Mouse (Mus musculus) thymus, postnatal 4 days (tissue): ENCODE results near the gene Rasl11a.
A peak's percentile ranks its signal among the peaks of the same experiment; 100 is the strongest.
"Not testable (repeated sequence)": the region's sequence is repeated elsewhere in the genome, so short reads cannot be mapped to it uniquely, and the experiment has no call there.

Experiments used
- DNase-seq: peaks from one replicate; pipeline ENCODE4 v3.0.0; 2021

The Rasl11a gene

DNA sequence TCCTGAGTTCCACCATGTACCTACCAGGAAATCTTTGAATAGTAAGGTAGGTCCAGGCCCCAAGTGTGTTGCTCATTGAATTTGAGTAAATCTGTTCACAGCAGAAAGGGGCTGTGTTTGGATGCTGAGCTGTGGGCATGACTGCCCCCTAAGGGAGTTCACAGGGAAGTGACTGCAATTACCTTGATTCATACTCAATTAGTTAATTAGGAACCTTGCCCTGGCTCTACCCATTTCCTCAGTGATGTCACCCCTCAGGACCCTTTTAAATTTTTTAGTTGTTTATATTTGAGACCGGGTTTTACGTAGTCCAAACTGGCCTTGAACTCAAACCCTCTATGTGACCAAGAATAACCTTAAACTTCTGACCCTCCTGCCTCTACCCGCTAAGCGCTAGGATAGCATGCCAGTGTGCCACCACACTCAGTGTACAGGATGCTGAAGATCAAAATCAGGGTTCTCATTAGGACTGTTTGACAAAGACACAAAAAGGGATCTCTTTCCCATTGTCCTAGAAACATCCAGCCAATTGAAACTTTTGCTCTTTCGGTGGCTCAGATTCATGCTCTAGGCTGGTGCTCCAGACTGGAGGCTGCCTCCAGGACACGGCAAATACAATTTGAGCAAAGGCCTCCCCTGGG is 450 bp upstream of the Rasl11a start:
- no peak for DNase-seq

DNA sequence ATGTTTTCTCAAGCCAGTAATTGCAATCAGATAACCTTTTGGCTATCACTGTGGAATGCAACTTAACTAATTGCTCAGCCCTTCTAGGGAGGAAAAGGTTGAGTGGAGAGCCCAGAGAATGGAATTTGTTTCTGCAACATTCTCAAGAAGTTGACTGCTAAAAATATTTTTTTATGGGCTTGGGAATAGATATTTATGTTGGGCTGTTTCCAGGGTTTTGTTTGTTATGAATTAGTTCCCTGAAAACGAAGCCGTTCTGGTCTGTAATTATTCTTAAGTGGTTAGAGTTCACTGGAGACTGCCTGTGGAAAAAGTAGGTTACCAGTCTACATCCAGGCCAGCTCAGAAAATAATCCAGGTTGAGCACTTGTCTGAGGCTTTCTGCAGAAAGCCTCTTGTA is 1.6 kb downstream of the Rasl11a start:
- DNase-seq = no peak

DNA sequence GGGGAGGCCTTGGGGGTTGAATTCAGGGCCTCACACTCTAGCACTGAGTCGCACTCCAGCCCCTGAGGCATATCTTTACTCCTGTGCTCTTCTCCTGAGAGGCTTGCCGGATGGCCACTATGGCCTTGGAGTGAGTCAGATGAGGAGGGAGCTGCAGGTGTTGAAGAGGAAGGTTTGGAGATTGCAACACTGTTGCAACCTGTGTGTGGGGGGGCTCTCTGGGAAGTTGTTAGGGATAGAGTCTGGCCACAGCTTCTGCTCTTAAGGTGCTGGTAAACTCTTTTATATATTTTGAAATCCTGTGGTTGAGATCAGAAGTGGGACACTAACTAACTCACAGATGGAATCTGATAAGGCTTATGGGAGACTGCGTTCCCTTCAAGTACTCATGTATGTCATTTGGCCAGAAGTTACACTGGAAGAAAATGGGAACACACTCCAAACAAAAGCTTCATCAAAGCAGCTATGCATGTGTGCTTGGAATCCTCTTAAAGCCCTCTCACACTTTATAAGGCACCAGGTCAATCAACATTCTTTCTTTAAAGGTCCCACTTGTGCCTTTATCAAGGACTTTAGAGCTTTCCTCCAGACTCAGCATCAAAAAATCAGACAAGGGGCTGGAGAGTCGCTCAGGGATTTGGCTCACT is 4.2 kb downstream of the Rasl11a start:
- no peak for DNase-seq

DNA sequence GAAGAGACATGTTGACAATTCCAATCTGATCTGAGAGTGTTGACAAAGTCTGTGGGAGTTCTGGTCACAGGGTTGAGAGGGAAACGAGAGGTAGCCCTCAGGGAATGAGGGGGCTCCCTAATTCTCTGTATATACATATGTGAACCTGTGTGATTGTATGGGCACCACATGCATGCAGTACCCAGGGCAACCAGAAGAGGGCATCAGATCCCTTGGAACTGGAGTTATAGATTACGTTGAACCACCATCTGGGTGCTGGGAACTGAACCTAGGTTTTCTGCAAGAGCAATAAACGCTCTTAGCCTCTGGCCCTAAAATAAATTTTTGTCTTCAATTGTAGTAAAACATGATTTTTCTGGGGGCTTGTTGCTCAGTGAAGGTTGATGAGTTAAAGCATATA is 11.2 kb downstream of the Rasl11a start:
- DNase-seq = peak; percentile 18

DNA sequence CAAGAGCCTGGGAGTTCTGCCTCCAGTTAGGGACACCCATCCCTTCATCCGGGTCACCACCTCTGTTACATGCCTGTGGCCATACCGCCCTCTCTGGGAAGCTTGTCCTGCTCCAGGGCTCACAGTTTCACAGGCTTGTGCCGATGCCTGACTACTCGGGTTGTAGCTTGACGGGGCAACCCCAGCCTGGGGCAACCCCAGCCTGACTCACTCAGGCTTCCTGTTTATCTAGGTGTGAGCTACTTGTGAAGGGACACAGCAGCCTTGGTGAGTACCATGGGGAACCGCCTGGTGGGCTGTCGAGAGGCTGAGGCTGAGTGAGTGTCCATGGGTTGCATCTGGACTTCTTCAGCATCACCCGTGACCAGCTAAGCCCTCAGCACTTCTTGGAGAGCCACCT is 12.7 kb downstream of the Rasl11a start:
- no peak for DNase-seq

DNA sequence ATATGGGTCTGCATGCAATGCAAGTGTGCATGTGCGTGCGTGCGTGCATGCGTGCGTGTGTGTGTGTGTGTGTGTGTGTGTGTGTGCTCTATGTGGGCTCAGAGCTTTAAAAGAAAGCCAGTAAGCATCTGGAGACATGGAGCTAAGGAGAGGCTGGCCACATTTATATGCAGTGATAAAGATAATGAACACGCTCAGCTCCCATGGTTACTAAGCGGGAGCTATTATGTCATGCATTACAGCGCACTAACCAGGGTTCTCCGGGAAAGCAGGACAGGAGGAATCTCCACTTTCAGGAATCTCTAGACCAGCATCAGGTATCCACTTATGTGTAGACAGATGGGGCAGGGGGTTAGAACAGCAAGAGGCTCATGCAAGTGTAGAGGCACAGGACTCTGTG is 13.9 kb downstream of the Rasl11a start:
- DNase-seq = no peak

DNA sequence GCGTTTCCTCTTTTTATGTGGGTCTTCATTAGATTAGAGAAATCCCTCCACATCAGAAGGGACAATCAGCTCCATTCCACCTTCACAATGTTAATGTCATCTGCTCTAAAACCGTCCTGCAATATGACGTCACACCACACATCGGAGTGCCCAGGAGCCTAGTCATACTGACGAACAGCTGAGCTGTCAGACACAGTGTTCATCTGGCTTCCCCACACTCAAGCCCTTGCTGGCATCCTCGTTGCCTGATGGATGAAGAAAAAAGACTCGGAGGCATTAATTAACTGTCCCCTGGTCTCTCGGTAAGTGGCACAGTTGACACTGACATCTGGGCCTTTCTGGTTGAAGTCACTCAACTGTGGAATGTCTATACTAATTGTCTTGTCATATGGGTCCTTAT is 14.4 kb downstream of the Rasl11a start:
- DNase-seq = no peak

DNA sequence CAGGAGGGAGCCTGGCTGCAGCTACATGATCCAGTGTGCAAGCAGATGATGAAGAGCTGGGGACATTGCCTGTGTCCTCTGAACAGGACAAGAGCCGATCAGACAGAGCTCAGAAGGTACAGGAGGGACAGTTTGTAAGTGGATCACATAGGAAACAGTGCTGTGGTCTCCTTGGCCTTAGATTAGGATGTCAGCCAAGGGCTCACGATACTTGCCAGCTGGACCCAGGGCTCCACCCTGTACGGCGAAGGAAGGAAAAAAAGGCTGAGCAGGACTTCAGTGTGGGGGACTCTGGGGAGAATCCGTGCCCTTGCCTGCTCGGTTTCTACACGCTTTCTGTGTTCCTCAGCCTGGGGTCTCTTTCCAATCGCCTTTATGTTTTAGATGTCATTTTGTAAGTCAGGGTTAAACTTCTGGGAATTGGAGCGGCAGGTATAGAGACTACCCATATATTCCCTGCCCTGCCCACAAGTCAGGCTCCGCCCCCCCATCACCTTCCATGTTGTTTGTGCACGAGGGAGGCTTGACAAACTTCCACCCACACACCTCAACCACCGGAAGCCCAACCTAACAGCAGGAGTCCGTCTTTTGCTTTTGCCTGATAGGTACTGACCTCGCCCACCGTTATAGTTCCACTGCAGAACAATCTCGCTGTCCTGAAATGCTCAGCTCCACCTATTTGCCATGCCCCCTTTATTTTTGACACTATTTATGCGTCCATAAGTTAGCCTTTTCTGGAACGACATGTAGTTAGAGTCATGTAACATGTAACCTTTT is 15.5 kb downstream of the Rasl11a start:
- DNase-seq = no peak

DNA sequence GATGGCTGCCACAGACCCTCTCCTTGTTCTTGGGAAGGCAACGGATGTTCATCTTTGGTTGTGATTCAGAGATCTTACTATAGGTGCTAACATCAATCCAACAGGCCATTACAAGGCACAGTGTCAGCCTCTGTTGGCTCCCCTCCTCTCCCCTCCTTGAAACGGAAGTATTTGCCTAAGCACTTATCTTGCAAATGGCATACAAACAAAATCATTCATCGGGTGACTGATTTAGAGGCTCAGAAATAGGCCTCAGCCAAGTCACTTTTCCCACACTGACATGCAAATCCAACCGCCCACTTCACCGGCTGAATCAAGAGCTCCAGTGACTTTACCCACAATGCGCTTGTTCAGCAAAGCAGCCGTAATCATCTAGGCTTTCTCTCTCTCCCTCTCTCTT is 16.7 kb downstream of the Rasl11a start:
- DNase-seq = no peak

DNA sequence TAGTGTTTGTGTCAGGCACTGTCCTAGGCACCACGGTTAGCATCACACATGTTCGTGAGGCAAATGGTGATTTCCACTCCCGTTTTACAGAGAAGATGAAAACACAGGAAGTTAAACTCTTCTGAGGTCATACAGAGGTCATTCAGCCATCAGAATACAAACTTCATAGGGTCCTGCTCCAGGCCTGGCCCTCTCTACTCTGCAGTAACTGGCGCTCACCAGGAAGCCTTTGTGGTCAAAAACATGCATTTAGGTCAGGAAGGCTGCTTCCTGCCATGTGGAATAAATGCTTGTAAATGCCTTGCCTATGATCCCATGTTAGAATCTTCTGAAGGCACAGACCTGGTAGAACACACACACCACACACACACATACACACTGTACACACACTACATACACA is 20.6 kb downstream of the Rasl11a start:
- no peak for DNase-seq

DNA sequence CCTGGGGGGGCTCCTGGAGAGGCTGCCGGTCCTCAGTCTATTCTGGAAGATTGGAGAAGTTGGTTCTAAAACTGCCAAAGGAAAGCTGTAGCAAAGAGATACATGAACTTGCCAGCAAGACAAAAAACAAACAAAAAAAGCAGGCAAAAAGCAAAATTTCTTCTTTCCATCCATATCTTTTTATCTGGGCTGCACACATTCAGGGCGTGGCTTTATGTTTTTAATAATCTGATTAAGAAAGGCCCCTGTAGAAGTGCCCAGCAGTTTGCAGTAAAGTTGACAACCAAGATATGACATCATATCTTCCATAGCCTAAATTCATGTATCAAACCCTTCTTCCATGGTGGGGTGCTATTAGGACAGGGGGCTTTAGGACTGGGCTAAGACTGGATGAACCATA is 21.4 kb downstream of the Rasl11a start:
- no peak for DNase-seq

DNA sequence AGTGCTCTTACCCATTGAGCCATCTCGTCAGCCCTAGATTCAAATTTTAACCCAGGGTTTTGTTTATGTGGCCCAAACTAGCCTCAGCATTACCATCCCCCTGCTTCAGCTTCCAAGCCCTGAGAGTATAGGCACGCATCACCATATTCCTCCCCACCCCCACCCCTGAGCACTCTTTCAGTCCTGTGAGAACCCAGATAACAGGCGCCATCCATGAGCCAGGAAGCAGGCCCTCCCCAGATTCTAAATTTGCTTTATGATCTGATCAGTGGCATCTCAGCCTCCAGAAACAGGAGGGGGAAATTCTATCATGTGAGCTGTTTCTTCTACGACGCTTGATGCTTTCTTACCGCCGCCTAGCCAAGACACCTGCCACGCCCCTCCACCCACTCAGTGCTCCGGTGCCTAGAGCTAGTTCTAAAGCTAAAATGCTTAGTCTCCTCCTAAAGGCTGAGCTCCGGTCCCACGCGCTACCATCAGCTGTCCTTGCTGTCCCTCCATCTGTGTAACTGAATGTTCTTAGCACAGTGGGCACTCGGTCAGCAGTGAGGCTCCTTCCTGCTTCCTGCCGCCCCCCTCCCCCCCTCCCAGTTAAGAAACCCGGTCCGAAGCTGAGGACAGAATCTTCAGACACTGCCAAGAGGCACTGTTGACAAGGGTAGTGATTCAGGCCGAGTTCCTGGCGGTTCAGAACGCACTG is 22.5 kb downstream of the Rasl11a start:
- peak; percentile 75 for DNase-seq

DNA sequence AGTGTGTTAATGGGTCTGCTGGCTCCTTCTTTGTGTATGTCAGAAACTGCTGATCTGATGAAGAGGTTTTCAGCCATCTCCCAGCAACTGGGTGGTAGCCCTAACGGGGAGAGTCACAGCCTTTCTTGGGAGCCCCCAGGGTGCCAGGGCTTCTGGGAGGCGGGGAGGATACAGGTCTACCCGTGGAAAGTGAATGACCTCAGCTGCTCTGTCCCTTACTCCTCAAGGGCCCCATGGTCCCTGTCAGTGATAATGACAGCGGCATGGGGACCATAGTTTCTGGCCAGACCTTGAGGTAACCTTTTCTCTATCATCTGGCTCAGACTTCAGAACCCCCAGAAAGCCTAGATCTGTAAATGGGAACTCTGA is 23.1 kb downstream of the Rasl11a start:
- DNase-seq = no peak

DNA sequence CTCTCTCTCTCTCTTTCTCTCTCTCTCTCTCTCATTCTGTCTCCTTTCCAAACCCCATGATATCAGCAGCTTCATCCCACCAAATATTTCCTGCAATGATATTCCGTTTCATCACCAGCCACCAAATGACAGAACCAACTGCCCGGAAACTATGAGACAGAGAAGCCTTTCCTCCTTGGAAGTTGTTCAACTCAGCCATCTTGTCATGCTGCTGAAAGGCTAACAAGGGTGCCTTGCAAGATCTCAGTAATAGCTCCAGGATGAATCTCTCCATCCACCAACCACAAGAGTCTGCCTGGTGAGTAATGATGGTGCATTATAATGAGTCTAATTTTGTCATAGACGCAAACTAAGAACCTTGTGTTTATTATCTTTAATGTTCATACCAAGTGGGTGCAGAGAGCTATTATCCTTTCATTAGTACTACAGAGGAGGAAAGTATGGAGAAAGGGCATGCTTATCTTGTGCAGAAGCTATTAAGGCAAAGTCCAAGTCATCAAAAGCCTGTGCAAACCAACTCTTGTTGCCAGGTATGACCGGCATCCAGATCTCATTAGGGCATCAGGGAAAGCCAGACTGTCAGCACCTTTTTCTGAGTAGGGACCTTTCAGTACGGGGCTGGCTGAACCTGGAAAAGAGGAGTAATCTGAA is 28.2 kb downstream of the Rasl11a start:
- DNase-seq = no peak

DNA sequence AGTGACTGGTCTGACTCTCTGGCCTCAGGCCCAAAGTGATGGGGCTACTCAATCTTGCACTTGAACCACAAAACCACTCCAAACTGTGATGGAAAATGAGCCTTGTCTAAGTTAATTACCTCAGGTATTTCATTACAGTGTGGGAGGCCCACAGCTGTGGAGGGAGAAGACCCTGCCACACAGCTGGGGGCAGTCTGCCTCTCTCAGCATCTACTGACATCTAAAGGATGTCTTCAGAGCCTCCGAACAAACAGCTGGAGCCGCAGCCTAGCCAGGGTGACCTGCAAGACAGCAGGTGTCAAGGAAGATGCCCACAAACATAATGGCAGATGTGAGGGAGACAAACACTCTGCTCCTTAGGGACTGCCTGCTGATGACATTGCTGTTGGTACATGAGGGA is 31.2 kb downstream of the Rasl11a start:
- DNase-seq = no peak

DNA sequence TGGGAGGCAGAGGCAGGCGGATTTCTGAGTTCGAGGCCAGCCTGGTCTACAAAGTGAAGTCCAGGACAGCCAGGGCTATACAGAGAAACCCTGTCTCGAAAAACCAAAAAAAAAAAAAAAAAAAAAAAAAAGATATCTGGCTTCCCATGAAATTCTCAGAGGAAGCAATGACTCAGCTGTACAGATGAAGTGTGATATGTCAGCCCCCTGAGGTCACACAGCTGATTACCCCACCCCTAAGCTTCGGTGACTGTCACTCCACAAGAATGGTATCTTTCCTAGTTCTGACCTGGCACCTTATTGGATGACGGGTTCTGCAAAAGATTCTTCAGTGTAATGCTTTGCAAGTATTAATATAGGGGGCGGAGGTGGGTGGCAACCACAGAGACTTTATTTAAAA is 33.0 kb downstream of the Rasl11a start:
- not testable (repeated sequence) for DNase-seq

DNA sequence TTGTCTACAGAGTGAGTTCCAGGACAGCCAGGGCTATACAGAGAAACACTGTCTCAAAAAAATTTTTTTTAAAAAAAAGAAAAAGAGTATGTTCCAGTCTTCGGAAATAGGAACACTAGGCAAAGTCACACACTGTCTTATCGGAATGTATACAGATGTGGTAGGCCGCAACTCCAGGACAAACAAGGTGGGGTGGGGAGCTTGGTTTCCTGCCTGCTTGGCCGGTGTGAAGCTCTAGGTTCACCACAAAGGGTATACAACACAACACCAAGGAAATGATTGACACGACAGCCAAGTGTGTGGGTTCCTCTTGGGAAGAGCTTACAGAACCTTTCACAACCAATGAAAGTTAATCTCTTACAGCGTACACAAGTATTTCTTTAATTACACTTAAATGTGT is 37.4 kb downstream of the Rasl11a start:
- no peak for DNase-seq

DNA sequence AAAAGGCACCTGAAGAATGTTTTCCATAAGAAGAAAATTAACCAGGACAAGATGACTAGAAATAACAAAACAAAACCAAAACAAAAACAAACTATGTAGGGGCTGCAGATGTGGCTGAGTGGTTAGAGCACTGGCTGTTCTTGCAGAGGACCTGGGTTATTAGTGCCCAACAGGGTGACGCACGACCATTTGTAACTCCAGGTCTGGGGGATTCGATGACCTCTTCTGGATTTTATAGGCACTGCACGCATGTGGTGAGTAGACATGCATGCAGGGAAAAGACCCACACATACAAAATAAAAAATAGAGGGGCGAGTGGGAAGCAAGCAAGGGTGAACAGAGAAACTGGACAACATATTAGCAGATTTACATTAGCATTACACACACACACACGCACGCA is 38.2 kb downstream of the Rasl11a start:
- DNase-seq = no peak

DNA sequence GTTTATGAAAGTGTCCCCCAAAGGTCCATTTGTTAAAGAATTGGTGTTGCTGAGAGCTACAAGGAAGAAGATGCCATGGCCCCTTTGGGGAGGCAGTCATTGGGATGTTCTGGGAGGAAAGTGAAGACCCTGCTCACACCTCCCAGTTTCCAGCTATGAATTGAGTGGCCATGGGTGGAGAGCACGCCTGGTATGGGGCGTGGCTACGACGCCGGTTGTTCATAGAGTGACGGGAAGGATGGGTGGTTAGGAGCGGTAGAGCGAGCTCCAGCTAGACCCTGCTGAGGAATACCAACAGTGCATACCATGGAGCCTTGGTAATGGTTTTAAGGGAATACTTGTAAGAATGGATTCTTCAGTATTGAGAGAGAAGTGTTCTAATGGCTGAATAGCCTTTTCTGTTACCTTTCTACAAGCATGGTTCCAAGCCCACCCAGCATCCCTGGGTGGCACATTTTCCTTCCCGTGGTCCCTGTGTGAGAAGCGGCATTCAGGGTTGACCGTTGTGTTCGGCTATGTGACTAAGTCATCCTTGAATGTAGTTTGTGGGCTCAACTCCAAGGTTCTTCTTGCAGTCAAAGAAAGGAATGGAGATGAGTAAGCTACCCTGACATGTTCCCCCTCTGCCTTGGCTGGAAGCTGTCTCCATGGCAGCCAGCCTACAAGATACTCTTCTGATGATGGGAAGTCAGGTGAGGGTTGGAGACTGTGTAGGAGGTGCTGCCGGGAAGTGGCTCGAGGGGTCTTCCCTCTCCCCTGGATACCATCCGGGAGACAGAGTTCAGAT is 38.8 kb downstream of the Rasl11a start:
- no peak for DNase-seq

DNA sequence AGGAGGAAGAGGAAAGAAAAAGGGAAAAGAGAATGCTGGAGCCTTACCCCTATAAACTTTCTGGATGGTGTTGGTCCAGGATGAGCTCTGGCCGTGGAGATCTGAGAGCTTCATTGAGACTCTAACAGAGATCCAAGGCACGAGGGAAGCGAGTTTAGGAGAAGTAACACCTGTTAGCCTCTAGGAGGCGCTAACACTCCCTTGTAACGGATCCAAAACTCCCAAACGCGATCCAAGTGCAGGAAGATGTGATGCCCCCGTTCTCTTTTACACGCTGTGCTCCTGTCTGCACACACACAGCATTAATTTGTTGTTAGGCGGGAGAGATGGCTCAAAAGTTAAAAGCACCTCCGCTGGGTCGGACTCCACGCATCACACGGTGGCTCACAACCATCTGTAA is 46.3 kb downstream of the Rasl11a start:
- DNase-seq = peak; percentile 8

DNA sequence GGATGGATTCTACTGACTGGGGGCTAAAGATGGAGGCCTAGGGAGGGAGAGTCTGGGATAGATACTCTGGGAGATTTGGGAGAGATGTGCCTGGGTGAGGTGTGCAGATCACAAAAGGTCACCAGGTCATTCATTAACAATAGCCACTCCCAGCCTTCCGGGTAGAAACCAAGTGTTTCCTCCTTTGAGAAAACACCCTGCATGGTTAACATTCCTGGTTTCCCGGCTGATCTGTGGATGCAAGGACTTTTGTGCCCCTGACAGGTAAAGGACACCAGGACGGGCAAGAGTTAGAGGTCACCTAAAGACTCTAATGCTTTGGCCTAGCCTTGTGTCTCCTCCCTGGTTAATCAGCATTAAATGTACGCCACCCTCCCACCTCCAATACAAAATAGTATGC is 48.0 kb downstream of the Rasl11a start:
- no peak for DNase-seq

DNA sequence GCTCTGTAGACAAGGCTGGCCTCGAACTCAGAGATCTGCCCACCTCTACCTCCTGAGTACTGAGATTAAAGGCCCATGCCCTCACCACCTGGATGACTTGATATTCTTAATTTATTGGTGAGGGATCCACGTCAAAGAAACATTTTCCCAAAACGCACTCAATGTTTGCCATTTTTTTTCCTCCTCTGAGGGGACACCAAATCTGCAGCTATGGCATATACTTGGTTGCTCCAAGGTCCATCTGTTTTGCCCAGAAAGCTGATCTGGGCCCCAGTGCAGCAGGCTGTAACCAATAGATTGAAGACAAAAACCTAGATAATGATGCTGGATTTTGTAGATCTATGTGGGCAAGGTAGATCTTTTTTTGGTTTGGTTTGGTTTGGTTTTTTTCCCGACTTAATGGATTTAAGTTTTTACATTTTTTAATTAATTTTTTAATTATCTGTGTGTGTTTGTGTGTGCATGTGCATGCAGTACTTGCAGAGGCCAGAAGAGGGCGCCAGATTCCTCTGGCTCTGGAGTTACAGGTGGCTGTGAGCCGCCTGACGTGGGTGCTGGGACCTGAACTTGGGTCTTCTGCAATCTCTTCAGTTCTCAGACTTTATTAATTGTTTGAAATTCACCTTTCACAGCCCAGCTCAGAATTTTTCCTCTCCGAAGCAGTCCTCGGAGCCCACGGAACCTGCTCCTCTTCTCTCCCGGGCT is 48.8 kb downstream of the Rasl11a start:
- peak; percentile 36 for DNase-seq
